Mouse (Mus musculus) layer of hippocampus, adult 8-10 months (tissue): ENCODE data around the gene Zfp664. TPM values are rescaled to one million over a fixed set of nuclear protein-coding genes. Genes with fewer than 3 reads are reported as not detected.

Source experiments
- DNase-seq, 2 experiments: peaks; one replicate each; pipeline ENCODE4 v3.0.0; 2022; ENCODE audit warnings: low spot score in 2 of 2
- total RNA-seq, 4 experiments: library from RNA; stranded (reverse); gene quantifications; 2 replicates each; pipeline ENCODE4 v1.2.4; 2022

The Zfp664 gene
- total RNA-seq, 4 experiments from 2014 or later = 60.6 to 73.4 (median 65.8) TPM

- no peak for DNase-seq
These were observed 9.5 kb downstream of the Zfp664 start for GRCm38 (mm10) chr5:124872033-124872432.

DNA sequence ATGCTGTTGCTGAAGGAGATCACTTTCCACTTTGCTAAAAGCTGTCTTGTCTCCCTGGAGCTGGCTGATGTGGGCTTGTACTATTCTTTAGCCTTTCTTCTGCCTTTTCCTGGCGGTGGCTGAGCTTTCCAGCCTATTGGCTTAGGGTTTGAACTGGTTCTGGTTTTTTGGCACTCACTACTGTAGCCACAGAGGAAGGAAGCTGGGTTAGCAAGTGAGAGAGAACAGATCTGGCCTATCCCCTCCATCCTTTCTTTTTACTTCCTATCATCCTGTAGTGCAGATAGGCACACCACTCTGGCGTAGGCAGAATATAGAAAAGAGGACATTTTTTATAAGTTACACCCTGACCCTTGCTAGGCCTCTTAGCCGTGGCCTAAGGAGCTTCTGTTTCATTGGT is 10.6 kb downstream of the Zfp664 start:
- no peak for DNase-seq

DNA sequence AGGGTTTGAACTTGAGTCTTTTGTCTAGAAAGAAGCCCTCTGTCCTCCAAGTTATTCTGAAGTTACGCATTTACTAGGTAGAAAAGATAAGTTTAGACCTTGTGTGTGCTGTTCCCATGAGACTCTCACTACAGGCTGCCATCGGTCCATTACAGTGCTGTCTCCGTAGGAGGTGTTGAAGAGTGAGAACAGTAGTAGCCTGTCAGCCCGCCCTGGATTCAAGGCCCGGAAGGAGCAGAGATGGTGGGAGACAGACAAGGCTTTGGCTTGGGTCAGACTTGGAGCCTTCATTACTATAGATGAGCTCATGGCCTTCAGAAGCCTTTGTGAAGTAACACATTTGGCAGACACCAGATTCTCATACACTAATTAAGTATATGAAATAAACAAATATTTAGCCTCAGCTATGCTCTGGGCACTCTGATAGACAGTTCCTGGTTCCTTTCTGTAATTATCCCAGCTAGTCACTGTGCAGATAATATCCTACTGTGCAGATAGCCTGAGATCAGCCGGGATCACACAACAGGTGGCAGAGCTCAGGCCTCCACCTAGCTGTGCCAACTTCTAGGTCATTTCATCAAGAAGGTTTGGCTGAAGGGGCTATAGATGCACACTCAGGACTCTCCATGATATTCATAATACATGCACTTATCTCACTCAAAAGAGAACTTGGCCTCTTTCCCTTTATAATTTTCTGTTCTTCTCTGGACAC is 11.6 kb downstream of the Zfp664 start:
- no peak for DNase-seq

DNA sequence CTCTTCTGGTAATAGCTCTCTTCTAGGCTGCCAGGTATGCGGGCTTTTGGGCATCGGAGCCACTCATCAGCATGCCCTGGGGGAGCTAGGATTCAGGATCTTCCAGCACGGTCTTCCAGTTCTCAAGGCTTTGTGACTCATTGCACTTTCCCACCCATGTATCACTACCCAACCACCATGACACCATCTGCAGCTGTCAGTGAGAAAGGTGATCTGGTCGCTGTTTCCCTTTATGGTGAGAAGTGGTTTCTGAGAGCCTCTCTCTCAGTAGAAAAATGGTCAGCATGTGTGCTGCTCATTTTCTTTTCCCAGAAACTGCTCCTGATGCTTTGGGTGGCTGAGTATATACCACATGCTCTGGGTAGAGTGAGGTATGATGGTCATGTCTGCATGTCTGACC is 16.8 kb downstream of the Zfp664 start:
- no peak for DNase-seq

DNA sequence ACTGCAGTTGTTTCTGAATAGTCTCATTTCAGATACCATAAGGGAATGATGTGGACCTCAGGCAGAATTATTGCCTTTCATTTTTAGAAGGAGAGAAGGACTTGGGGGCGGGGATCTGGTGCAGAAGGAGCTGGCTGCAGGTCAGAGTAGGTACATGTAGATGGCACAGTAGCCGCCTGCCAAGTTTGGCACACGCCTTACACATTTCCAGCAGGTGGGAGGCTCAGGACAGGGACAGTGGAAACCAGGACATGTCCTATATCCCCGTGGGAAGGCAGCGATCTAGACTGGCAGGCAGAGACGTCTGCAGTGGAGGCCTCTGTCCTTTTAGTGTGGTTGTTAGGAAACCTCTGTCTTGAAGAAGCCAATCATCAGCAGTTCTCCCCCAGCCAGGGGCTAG is 17.3 kb downstream of the Zfp664 start:
- no peak for DNase-seq

DNA sequence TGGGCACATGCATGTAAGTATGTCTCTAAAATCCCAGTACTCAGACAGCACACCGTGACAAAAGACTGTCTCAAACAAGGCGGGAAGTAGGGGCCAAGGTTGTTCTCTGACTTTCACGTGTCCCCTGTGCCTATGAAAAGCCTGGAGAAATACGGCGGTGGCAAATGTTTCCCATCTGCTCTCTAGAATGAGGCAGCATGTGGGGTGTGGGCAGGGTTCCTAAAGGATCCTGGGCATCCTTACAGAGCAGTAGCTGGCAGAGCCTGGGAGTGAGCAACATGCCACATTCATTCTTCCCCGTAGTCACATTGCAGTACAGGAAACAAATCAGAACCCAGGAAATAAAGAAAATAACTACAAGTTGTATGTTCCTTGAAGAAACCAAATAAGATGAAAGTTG is 21.4 kb downstream of the Zfp664 start:
- peak; percentile 72 to 83 for DNase-seq

GRCm38 (mm10) chr5:124888661-124889060 is 26.2 kb downstream of the Zfp664 start:
- DNase-seq = no peak

GRCm38 (mm10) chr5:124891921-124892370 is 29.5 kb downstream of the Zfp664 start:
- no peak for DNase-seq

DNA sequence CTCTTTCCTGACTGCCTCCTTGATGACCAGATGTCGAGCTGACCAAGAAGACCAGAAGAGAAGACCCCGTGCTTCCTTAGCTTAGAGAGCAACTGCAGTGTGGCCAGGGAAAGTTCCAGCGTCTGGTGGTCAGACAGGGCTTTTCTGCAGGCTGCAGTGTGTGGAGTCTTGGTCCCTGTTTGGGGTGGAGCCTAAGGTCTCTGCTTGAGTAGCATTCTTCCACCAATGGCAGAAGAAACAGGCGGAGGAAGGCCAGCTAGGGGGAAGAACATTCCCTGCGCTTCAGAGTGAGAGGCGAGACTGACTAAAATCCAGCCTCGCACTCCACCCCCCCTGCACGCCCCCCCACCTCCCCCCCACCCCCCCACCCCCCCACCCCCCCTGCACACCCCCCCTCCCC is 33.6 kb downstream of the Zfp664 start:
- no peak for DNase-seq

GRCm38 (mm10) chr5:124899945-124900631 is 37.6 kb downstream of the Zfp664 start:
- peak; percentile 86 to 90 for DNase-seq

- no peak for DNase-seq
These were observed 38.4 kb downstream of the Zfp664 start for GRCm38 (mm10) chr5:124900738-124901490.

GRCm38 (mm10) chr5:124901675-124902074 is 39.2 kb downstream of the Zfp664 start:
- DNase-seq = peak; percentile 41 to 74

GRCm38 (mm10) chr5:124902195-124902594 is 39.7 kb downstream of the Zfp664 start:
- peak in 1 of 2 experiments; percentile 22 for DNase-seq

- DNase-seq = no peak
These were observed 41.4 kb downstream of the Zfp664 start for GRCm38 (mm10) chr5:124903852-124904251.

- no peak for DNase-seq
These were observed 44.4 kb downstream of the Zfp664 start for GRCm38 (mm10) chr5:124906890-124907289.

DNA sequence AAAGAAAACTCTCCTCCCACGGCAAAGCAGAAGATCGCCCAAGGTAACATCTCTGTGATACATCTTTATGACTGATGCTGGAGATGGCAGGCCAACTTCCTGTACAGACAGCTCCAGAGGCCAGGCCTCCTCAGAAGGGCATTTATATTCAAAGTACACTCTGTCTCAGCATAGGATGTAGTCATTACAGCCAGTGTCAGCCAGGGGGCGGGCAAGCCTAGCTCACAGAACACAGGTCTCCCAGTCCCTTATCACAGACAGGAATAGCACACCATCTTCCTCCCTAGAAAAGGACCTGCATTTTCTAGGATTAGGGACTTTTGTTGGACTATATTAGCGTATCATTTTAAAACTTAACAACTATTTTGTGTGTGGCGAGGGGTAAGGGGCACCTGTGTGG is 46.4 kb downstream of the Zfp664 start:
- peak; percentile 69 to 85 for DNase-seq

DNA sequence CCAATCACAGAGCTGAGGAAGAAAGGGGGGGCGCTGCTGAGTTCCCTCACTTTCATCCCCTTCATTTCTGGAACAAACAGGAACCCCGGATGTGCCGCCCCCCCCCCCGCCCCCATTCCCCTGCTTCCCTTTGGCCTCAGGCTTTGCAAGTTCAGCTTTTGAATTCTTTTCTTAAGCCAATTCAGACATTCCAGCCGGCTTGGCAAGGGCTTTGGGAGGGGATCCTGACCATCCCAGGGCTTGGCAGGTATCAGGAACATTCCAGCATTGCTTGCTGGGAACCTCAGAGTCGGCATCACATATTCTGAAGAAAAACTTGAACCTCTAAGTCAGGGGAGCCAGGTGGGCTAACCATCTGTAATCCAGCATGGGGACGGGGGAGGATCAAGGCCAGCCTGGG is 49.8 kb downstream of the Zfp664 start:
- DNase-seq = no peak

- no peak for DNase-seq
These were observed 50.7 kb downstream of the Zfp664 start for GRCm38 (mm10) chr5:124912946-124913933.

- no peak for DNase-seq
These were observed 57.3 kb downstream of the Zfp664 start for GRCm38 (mm10) chr5:124919798-124920197.

GRCm38 (mm10) chr5:124921410-124921809 is 58.9 kb downstream of the Zfp664 start:
- no peak for DNase-seq
